Mouse (Mus musculus): ENCODE data around the gene Map4k3.

GRCm38 (mm10) chr17:80631028-80631427, 97.3 kb downstream of the Map4k3 start:
- no peak for TF ChIP-seq EP300 (IDR thresholded peaks at IDR 0.05)
- no peak for TF ChIP-seq CTCF (IDR thresholded peaks at IDR 0.05)

All from lung, postnatal 0 days (tissue).